Mouse (Mus musculus) kidney, postnatal 10 days (tissue): ENCODE measurements around the gene Foxg1.

Source experiments
- DNase-seq: peaks from one replicate; pipeline ENCODE4 v3.0.0; 2021; ENCODE audit warnings: mixed read lengths

Foxg1 gene

GRCm38 (mm10) chr12:49382565-49383520 is at the start of gene Foxg1:
Gene Foxg1 (plus strand): TSS chr12:49382660.
- peak; percentile 12 for DNase-seq

DNA sequence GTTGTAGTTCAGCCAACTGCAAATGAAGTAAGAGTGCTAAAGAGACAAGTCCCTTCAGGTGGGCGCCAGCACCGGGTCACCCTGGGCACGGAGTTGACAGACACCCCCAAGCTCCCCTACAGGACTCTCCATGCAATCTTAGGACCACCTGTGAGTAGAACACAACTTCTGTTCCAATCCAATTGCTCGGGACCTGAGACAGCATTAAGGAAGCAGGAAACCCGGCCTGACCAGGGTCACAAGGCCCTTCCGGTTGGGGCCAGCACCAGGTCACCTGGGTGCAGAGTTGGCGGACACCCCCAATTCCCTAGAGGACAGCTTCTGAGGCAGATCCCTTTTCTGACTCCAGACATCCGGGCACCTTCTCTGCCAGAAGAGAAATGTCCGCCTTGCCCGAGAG is 32.8 kb upstream of the Foxg1 start:
- no peak for DNase-seq

GRCm38 (mm10) chr12:49368931-49369330 is 13.5 kb upstream of the Foxg1 start:
- no peak for DNase-seq

DNA sequence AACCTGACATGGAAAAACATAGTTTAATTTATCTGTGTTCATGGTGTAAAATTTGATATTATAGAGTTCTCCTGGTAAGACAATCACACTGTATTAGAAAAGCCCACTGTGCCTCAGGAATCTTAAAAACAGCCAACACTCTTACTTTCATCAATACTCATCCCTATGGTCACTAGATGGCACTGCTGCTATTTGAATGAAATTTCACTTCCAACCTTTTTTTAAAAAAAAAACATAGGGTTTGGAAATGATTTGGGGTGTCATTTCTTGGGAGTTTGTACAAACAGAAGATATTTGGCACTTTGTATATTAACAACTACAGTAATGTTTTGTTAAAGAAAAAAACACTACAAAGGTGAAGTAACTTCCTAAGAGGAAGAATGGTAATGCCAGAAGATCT is 10.3 kb upstream of the Foxg1 start:
- DNase-seq: no peak

DNA sequence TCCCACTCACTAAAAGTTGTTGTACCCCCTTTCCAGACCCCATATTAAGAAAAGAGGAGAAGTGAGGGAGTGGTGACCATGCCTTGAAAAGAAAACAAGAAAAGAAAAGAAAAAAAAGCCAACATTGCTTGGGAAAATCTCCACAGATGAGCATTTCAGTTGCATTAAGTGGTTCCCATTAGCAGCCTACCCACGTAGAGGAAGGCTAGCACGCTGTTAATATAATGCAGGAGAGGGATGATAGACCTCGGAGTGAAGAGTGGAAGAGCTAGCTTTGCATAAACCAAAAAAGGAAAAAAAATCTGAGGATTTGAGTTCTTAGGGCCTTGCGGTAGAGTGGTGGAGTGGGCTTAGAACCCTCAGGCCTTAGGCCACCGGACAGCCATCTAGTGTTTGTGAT is 9.3 kb upstream of the Foxg1 start:
- no peak for DNase-seq

DNA sequence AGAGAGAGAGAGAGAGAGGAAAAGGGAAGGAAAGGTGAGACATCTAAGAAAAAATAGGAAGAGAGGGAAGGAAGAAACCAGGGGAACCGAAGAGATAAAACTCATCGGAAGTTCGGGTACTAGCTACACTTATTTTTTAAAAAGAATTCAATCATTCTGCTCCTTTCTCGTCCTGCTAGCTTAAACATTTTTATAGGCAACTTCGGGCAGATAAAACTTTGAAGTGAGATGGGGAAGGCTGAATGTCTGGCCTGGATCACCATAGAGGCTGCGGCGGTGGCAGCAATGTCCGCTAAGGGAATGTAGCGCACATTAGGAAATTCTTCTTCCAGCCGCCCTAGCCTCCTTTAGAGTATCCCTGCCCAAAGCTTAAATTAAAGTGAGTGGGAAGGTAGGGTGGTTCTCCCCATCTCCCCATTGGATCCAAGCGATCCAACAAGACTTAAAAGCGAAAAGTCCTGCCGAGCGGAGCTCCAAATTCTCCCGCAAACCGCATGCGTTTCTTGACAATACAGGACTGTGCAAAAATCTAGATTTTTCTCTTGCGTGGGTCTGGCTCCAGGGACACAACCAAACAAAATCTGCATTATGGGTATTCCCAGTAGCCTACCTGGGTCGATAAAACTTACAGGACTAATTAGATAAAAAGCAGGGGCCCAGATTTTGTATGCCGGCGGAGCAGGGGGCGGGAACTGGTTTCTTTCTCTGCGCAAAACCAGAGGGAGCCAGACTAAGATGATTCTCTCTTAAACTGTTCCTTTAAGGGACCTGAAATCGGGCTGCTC is 8.4 kb upstream of the Foxg1 start:
- DNase-seq: no peak

DNA sequence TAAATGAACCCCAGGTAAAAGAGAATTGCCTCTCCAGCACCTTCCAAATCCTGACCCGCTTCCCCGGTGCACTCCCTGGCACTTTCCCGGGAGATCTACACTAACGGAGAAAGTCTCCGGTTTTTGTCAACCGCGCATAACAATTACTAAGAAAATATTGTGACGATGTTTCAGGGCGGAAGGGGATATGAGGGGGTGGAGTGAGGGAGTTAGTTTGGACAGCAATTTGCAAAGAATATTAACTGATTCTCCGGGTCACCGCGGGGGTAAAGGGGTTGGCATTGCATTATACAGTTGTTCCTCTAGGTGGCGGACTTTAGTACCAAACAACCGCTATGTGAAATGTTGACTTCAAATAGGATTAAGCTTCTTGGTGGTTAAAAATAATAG is 7.9 kb upstream of the Foxg1 start:
- DNase-seq: peak; percentile 30

DNA sequence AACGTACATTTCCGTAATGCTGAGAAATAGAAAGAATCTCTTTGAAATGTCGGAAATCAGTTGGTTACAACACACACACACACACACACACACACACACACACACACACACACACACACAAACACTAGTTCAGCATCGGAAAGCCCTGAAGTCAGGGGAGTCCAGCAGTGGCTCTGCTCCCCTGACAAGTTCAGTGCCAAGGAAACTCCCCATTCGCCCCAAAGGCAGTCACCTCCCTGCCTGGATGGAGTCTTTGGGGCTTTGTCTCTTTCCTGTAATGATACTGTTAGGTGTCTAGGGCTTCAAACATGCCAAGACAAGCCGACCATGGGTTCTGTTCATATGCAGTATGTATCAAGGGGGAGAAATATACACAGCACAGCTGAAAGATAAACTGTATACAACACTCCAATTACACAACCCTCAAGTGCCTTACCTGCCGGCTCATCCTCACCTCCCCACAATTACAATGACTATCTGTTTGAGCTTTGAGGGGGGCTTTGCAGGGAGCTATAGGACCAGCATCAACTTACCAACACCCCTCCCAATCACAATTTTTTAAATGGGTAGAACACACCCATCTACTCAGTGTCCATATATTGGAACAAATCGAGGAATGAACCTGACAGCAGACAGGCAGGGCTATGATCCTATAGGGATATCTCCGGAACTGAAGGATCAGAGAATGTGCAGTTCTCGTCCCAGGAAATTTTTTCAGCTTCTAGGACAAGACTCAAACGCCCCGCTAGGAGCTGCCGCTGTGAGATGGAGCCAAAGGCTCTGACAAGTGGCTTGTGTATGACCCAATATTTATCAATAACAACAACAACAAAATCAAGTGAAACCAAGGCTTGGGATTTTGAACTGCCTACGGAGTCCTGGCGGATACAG is 6.8 kb upstream of the Foxg1 start:
- no peak for DNase-seq

DNA sequence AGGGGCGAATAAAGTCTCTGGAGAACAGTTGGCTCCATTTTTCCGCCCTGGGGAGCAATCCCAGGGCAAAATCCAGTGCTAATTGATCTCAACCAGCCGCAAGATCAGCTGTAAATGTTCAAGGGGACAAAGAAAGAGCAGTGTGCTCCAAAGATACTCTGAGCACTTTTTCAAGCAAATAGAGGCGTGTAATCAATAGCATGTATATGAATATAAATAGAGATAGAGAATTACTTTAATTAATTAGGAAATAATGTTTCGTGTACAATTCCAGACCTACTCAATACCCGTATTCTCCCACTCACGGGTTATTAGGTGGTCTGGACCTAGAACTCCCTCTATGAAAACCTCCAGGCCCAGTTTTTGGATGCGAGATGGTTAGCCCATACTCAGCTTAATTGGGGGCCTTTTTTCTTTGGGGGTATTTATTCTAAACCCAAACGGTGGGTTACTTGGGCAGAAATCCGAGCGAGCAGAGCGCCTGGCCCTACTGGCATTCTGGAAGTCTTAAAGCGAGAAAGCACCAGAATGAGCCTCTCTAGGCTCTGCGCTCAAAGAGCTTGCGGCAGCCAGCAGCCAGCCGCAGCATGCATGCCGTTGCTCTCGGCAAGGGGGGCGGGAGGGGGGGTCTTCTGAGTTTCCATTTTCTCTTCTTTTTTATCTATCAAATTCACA is 6.0 kb upstream of the Foxg1 start:
- DNase-seq: no peak

DNA sequence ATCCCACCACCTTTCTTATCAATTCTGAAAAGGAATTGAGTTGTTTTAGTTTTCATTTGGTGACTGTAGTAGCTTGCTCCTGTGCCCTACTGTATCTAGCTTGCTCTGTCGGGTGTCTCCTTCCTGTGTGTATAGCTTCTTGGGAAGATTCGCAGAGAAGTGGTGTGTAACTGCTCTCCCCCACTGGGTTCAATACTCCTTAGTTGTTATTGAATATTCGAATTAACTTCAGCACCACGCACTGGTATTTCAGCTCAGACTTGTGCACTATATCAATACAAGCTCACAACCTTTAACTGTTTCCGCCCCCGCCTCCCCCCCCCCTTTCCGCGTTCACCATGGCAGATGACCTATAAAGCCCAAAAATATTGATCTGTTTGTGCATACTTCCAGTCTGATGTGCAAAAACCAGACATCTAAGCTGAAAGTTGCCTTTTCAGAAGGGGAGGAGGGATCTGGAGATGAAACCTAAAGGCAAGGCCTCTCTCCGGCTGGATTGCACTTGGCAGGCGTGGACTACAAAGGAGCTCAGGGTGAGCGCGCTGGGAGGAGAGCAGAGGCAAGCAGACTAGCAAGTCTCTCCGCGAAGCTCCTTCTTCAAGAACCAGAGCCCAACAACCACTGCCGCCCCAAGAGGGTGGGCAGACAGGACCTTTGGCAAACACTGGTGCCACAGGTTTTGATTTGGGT is 5.0 kb upstream of the Foxg1 start:
- DNase-seq: no peak

- DNase-seq: no peak
These were observed 3.5 kb upstream of the Foxg1 start for GRCm38 (mm10) chr12:49378920-49379319.

- DNase-seq: no peak
These were observed 3.0 kb upstream of the Foxg1 start for GRCm38 (mm10) chr12:49379446-49379845.

- DNase-seq: no peak
These were observed 2.0 kb upstream of the Foxg1 start for GRCm38 (mm10) chr12:49380442-49380841.

- no peak for DNase-seq
These were observed 1.4 kb upstream of the Foxg1 start for GRCm38 (mm10) chr12:49381031-49381525.

GRCm38 (mm10) chr12:49381721-49382365 is 617 bp upstream of the Foxg1 start:
- no peak for DNase-seq

DNA sequence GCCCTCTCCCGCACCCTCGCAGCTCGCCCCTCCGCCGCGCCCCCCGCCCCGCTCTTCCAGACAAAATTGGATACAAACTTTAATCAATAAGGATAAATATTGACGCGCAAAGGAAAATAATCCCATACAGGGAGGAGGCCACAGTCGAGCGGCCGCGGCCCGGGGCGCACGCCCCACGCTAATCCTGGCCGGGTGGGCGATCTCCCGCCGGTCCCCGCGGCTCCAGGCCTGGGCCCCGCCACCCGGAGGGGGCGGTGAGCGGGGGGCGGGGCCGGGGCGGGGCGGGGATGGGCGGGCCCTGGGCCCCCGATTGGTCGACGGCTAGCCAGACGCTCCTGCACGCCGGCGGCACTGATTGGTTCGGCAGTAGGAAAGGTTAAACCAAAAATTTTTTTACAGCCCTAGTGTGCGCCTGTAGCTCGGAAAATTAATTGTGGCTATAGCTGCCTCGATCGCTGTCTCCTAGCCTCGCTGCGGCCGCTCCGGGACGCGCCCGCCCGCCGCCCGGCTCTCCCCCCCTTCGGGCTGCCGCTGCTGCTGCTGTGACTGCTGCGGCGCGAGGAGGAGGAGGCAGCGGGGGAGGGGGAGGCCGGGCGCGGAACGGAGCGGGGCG is 1.2 kb downstream of the Foxg1 start:
- DNase-seq: peak; percentile 19

- DNase-seq: no peak
These were observed 1.9 kb downstream of the Foxg1 start for GRCm38 (mm10) chr12:49384295-49384875.

DNA sequence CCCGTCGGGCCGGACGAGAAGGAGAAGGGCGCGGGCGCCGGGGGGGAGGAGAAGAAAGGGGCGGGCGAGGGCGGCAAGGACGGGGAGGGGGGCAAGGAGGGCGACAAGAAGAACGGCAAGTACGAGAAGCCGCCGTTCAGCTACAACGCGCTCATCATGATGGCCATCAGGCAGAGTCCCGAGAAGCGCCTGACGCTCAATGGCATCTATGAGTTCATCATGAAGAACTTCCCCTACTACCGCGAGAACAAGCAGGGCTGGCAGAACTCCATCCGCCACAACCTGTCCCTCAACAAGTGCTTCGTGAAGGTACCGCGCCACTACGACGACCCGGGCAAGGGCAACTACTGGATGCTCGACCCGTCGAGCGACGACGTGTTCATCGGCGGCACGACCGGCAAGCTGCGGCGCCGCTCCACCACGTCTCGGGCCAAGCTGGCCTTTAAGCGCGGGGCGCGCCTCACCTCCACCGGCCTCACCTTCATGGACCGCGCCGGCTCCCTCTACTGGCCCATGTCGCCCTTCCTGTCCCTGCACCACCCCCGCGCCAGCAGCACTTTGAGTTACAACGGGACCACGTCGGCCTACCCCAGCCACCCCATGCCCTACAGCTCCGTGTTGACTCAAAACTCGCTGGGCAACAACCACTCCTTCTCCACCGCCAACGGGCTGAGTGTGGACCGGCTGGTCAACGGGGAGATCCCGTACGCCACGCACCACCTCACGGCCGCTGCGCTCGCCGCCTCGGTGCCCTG is 2.6 kb downstream of the Foxg1 start, which contains the start of gene Gm43517:
Gm43517 (plus strand) TSS at position 299 of the 755 bp plus-strand sequence.
- peak; percentile 19 for DNase-seq

DNA sequence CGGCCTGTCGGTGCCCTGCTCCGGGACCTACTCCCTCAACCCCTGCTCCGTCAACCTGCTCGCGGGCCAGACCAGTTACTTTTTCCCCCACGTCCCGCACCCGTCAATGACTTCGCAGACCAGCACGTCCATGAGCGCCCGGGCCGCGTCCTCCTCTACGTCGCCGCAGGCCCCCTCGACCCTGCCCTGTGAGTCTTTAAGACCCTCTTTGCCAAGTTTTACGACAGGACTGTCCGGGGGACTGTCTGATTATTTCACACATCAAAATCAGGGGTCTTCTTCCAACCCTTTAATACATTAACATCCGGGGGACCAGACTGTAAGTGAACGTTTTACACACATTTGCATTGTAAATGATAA is 3.2 kb downstream of the Foxg1 start:
- no peak for DNase-seq
